Mouse (Mus musculus) adrenal gland, adult 18-20 months (tissue): ENCODE measurements around the gene Gucy1b2. TPM values are rescaled to one million over a fixed set of nuclear protein-coding genes. Genes with fewer than 3 reads are reported as not detected.

Experiments used
- DNase-seq, 2 experiments: peaks; one replicate each; pipeline ENCODE4 v3.0.0; 2021 to 2022; ENCODE audit warnings: low spot score in 2 of 2
- total RNA-seq, 2 experiments: library from RNA; stranded (reverse); gene quantifications; 1 replicate in 1 of 2; 2 replicates in 1 of 2; pipeline ENCODE4 v1.2.3; 2021

The Gucy1b2 gene
- total RNA-seq, 2 experiments from 2014 or later: 0.54 to 1.6 TPM

DNA sequence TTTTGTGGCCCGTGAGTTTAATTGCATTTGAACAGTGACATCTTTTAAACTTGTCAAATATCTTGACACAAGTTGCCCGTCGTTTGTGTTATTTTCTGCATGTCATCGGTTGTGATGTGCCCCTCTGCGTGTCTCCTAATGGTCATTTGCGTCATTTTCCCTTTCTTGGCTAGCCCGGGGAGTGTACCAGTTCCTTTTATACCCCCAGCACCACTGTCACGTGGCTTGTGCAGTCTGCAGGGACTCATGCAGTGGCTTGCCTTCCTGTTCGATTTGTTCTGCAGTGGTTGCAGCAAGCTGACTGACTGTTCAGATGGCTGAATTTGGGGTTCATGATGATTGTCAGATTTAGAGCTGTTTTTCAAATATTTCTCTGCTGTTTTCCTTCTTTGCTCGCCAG lies 82.1 kb downstream of the Gucy1b2 start:
- no peak for DNase-seq

DNA sequence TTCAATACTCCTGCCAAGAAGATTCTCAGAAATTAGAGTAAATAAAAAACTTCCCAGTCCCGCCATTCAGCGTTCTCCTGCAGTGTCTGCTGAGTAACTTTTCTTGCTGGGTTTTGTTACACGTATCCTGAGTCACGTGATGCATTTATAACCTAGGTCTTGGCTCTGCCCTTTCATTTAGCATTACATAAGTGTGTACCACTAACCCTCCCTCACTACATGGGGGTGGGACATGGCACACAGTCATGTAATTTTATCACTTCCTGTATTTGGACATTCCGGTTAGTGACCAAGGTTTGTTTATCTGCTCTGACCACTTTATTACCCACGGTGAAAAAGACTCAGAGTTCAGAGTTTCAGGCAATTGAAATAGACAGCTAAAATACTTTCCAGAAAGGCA lies 85.3 kb downstream of the Gucy1b2 start:
- DNase-seq: peak; percentile 9 to 24

DNA sequence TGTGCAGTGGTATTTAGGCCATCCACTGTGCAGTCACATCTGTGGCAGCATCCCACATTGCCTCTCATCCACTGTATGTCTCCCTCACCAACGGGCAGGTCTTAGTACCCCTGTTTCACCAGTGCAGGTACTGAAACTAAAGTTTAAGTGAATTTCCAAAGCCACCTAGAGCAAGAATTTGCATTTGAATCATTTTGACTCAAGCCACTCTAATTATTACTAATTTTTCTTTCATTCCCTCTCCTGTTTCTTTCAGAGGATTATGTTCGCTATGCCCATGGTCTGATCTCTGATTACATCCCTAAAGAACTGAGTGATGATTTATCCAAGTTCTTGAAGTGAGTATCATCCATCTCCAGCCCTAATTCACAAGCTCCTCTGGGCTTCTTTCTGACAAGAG lies 92.3 kb downstream of the Gucy1b2 start:
- no peak for DNase-seq

DNA sequence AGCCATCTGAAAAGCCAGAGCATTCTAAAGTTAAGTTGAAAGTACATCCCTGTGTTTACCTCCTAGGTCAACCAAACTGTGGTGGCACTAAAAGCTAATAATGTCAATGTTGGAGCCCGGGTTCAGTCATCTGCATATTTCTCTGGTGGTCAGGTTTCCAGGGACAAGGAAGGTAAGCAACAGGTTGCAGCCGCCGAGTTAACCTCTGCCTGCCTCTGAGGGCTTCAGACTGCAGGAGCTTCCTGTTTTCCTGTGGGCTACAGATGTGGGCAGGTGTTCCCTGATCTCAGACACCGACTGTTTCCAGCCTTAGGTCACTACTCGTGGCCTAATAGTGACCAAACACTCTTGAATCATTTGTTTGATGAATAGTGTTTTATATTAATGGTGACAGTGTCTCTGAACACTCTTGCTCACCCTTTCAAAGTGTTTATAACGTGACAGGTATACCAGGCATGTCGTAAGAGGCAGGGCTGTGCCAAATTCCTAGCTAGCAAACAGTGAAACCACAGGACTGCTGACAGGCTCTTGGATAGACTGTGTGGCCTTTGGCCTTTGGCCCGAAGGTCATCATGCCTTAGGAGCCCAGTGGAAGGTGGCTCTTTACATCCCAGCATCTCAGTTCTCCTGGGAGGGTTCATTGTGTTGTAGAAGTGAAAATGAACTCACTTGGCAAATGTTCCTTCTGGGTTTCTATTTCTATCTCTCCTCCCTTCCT lies 94.7 kb downstream of the Gucy1b2 start:
- no peak for DNase-seq

DNA sequence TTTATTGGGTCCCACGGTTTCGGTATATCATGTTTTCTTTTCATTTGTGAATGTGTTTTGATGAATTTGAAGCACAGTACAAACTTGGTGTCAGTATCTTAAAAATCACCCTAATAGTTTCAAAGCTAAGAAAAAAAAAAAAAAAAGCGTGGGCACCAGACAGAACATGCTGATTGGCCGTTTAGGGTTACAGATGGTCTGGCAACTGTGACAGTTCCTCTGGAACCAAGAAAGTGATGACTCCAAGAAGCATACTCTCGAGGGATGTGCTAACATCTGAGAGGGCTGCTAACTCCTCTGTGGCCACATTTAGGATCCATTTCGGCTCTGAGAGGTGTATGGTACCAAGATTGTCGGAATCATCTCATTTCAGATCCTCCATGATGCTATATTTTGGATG lies 100.9 kb downstream of the Gucy1b2 start:
- no peak for DNase-seq

DNA sequence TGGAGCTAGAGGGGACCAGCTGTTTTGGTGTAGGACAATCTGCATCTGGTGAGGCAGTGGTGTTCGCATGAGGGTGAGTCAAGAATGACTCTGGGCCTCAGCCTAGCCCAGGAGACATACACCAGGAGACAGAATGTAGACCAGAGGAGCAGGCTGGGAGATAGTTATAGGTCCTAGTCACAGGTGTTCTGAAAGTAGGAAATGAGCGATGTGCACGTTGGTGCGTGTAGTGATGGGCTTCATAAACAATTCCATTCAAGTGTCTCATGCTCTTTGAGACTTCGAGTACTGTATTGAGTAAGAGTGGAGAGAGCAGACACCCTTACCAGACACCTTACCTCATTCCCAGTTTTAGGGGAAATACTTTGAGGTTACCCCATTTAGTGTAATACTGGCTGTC lies 102.3 kb downstream of the Gucy1b2 start:
- no peak for DNase-seq

DNA sequence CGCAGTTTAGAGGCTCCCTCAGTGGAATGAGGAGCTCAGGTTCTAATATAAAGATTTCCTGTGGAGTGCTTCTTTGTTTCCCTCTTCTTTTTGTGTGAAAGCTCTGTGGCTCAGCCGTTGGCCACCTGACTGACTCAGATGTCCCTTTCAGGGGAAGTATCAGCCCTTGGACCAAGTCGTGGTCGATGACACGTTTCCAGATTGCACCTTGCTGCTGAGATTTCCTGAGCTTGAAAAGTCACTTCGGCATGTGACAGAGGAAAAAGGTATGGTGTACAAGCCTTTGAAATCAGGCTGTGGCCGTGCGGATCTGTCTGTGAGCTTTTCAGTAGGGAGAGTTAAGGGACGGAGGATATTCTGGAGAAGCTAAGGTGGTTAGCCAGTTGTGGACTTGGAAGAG lies 102.7 kb downstream of the Gucy1b2 start:
- DNase-seq: no peak

DNA sequence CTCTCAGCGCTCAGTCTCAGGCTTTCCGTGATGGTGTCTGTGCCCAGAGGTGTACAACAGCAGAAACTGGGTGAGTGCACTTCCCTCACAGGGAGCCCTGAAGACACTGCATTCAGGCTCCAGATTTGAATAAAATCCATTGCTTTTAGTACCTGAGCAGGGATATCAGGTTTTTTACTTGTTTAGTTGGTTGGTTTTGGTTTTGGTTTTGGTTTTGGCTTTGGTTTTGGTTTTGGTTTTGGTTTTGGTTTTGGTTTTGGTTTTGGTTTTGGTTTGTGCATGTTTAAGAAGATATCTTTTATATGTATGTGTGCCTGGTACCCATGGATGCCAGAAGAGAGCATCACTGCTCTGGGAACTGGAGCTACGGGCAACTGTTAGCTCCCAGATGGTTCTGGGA lies 105.2 kb downstream of the Gucy1b2 start:
- DNase-seq: no peak

DNA sequence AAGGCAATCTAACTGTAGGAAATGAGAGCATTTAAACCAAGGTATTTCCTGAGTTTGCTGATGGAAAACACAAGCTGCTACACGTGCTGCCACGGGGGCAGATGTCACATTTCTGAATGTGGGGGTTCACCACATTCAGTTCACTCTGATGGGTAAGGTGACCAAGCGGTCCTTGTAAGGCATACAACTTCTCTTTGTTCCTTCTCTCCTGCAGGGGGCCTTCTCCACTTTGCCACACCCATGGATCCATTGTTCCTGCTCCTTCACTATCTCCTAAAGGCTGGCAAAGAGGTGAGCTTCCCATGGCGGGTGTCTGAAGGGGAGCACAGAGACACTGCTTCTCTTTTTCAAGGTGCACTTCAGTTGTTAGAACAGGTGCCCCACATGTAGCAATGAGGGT lies 105.9 kb downstream of the Gucy1b2 start:
- no peak for DNase-seq

DNA sequence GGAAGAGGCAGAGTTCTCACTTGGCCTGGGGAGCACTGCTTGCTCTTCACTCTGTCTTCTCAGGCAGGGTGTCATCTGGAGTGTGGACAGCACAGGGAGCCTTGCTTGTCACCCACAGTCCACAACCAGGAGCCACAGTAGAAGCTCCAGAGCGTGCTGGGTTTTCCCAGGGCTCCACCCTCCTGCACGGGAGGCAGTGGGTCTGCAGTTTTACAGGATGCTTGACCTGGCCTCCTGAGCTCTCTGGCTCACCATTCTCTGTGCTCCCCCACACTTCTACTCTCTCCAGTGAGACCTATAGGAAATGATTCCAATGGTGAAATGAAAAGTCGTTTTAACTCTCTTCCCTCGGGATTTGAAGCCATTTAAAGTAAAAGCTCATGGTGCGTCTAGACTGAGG lies 106.3 kb downstream of the Gucy1b2 start:
- DNase-seq: no peak

DNA sequence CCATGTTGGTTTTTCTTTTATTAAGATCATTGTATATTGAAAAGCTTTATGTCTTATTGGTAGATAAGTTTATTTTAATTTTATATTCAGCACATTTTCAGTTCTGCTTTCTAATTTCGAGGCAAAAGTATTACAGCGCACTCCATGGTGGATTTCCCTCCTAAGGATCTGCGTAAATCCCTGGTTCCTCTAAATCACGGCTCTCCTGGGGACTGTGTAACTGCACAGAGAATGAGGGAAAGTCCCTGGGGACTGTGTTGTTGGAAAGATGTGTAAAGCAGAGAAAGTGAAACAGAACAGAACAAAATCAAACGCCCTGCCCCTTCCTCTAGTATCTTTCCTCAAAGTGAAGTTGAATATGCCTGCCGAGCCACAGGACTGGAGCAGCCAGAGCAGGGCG lies 109.0 kb downstream of the Gucy1b2 start:
- no peak for DNase-seq

DNA sequence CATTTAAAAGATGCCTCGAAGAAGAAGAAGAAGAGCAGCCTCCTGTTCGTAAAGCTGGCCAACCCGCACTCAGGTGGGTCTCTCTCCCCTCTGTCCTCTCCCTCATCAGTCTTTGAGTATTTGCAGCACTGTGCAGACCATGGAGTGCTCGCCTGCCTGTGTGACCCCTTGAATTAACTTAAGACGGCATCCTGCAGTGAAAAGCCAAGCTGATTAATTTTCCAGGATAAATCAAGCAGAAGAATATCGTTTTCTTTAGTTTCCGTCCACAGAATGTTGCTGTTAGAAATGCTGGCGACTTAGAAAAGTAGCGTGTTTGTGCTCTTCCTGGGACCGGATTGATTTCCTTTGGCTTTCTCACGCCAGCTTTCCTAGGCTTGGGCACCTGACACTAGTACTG lies 109.5 kb downstream of the Gucy1b2 start:
- DNase-seq: no peak

Other genes with a start within 250 kb of the Gucy1b2 start
- 10 to 100 TPM in 1 of 2 experiments, 1 to 10 TPM in 1; 9.3 to 15.4 TPM for gene Rnaseh2b, start 163.7 kb downstream of the Gucy1b2 start, total RNA-seq
- gene Dleu7, start 163.2 kb downstream of the Gucy1b2 start, total RNA-seq: not detected
- gene Fam124a, start 99.4 kb upstream of the Gucy1b2 start, total RNA-seq: 1 to 10 TPM; 2.3 to 2.4 TPM
- not detected for gene Gm4131, start 110.6 kb upstream of the Gucy1b2 start, total RNA-seq
- not detected for gene Serpine3, start 207.4 kb upstream of the Gucy1b2 start, total RNA-seq